Mouse (Mus musculus) stomach, postnatal 0 days (tissue): Measurements from ENCODE around the gene Cux1. TPM values are rescaled to one million over a fixed set of nuclear protein-coding genes. Genes with fewer than 3 reads are reported as not detected.
"Not testable (repeated sequence)": the region's sequence is repeated elsewhere in the genome, so short reads cannot be mapped to it uniquely, and the experiment has no call there.

Source experiments
- ATAC-seq: fragments of 200-750 bp; cut with Nextera tagmentation; 2 replicates; pipeline ENCODE4 v1.8.0; 2017; ENCODE audit not compliant: low FRiP score, low TSS enrichment
- DNase-seq: peaks from one replicate; pipeline ENCODE4 v3.0.0-alpha.2; 2016; ENCODE audit warnings: low spot score
- H3K27ac ChIP-seq: fragments of 300-500 bp; sonication (generic); replicated peaks from 2 replicates; pipeline ENCODE4 v1.5.1; 2014; ENCODE audit warnings: mild to moderate bottlenecking, control low read depth
- H3K27me3 ChIP-seq: fragments of 300-500 bp; sonication (generic); 2 replicates; pipeline ENCODE4 v1.6.1; 2014; ENCODE audit warnings: low read length; ENCODE audit not compliant: control insufficient read depth, insufficient read depth
- H3K36me3 ChIP-seq: fragments of 300-500 bp; sonication (generic); 2 replicates; pipeline ENCODE4 v1.6.1; 2014; ENCODE audit warnings: low read length, mixed read lengths; ENCODE audit not compliant: control insufficient read depth, insufficient read depth
- H3K4me1 ChIP-seq: fragments of 300-500 bp; sonication (generic); replicated peaks from 2 replicates; pipeline ENCODE4 v1.6.1; 2014; ENCODE audit warnings: antibody characterized with exemption; ENCODE audit not compliant: control insufficient read depth, insufficient read depth
- H3K4me2 ChIP-seq: fragments of 300-500 bp; sonication (generic); replicated peaks from 2 replicates; pipeline ENCODE4 v1.6.1; 2014; ENCODE audit warnings: low read depth, mild to moderate bottlenecking, control low read depth, moderate library complexity
- H3K4me3 ChIP-seq: fragments of 300-500 bp; sonication (generic); 2 replicates; pipeline ENCODE4 v1.5.1; 2014; ENCODE audit warnings: low read depth, low read length, control low read depth
- H3K9ac ChIP-seq: fragments of 300-500 bp; sonication (generic); 2 replicates; pipeline ENCODE4 v1.6.1; 2014; ENCODE audit warnings: mild to moderate bottlenecking, low read length, control low read depth, mixed read lengths
- H3K9me3 ChIP-seq: fragments of 300-500 bp; sonication (generic); 2 replicates; pipeline ENCODE4 v1.6.1; 2016; ENCODE audit warnings: low read length; ENCODE audit not compliant: control insufficient read depth
- CTCF ChIP-seq: IDR thresholded peaks from 2 replicates; pipeline ENCODE4 v1.5.1; 2016; ENCODE audit warnings: antibody characterized with exemption, low read depth, mild to moderate bottlenecking, moderate library complexity
- EP300 ChIP-seq: optimal IDR thresholded peaks from 2 replicates; pipeline ENCODE3; 2016; ENCODE audit warnings: antibody characterized with exemption
- WGBS: fragments of 180-500 bp; shearing (Covaris S2); extraction: QIAGEN DNeasy Blood & Tissue Kit; methylation state at CpG from one replicate; pipeline ENCODE4 v1.1.7; 2014; 5-methylcytosine and 5-hydroxymethylcytosine counted together
- polyA plus RNA-seq: library from polyadenylated mRNA; unstranded; fragments of >200 nt; fragmentation: Nextera tagmentation; extraction: Ambion mirVana; gene quantifications from 2 replicates; pipeline ENCODE4 v1.2.1, GENCODE M21; 2015

The Cux1 gene
- polyA plus RNA-seq, 1 experiment from 2014 or later: 33.7 TPM

GRCm38 (mm10) chr5:136217932-136218381, 349.3 kb downstream of the Cux1 start:
- H3K4me3 ChIP-seq: no peak overlapping the region
- no peaks in the 10 kb centered on the region for H3K27me3 ChIP-seq
- H3K27ac ChIP-seq: no peak overlapping the region
- no peak for TF ChIP-seq EP300
- TF ChIP-seq CTCF: no peak
- DNase-seq: no peak
- H3K4me2 ChIP-seq: no peak overlapping the region
- H3K9me3 ChIP-seq: no peaks in the 10 kb centered on the region
- 61% methylated on average over 4 of the region's 4 CpGs for WGBS
- no peaks in the 10 kb centered on the region for H3K4me1 ChIP-seq
- no peaks in the 10 kb centered on the region for H3K36me3 ChIP-seq
- no peak overlapping the region for H3K9ac ChIP-seq
- no peak for ATAC-seq

GRCm38 (mm10) chr5:136217004-136217665, 350.2 kb downstream of the Cux1 start:
- Histone ChIP-seq H3K27ac (no peak overlapping the region), H3K4me1 (no peaks in the 10 kb centered on the region), H3K9ac (no peak overlapping the region), H3K9me3 (no peaks in the 10 kb centered on the region), H3K4me2 (no peak overlapping the region), H3K27me3 (no peaks in the 10 kb centered on the region), H3K4me3 (no peak overlapping the region), H3K36me3 (no peaks in the 10 kb centered on the region)
- DNase-seq (no peak), ATAC-seq (no peak)
- TF ChIP-seq EP300: no peak
- no peak for TF ChIP-seq CTCF
- 74% methylated on average over 18 of the region's 18 CpGs for WGBS

- Histone ChIP-seq H3K9me3 (no peaks in the 10 kb centered on the region), H3K4me1 (no peaks in the 10 kb centered on the region), H3K4me2 (no peak overlapping the region), H3K27ac (no peak overlapping the region), H3K4me3 (no peak overlapping the region), H3K27me3 (no peaks in the 10 kb centered on the region), H3K36me3 (no peaks in the 10 kb centered on the region), H3K9ac (no peak overlapping the region)
- no peak for ATAC-seq
- 67% methylated on average over 5 of the region's 5 CpGs for WGBS
- DNase-seq: no peak
- TF ChIP-seq EP300 (no peak), CTCF (no peak)
These were observed 351.3 kb downstream of the Cux1 start for GRCm38 (mm10) chr5:136215958-136216357.

GRCm38 (mm10) chr5:136215211-136215610, 352.1 kb downstream of the Cux1 start:
- TF ChIP-seq CTCF (peak; percentile 45), EP300 (no peak)
- Histone ChIP-seq H3K27ac (no peak overlapping the region), H3K4me2 (no peak overlapping the region), H3K36me3 (no peaks in the 10 kb centered on the region), H3K9me3 (no peaks in the 10 kb centered on the region), H3K27me3 (no peaks in the 10 kb centered on the region), H3K4me1 (no peaks in the 10 kb centered on the region), H3K9ac (no peak overlapping the region), H3K4me3 (no peak overlapping the region)
- 90% methylated on average over 3 of the region's 3 CpGs for WGBS
- no peak for ATAC-seq
- DNase-seq: no peak

- Histone ChIP-seq H3K9ac (no peak overlapping the region), H3K4me3 (no peak overlapping the region), H3K9me3 (no peaks in the 10 kb centered on the region), H3K4me2 (no peak overlapping the region), H3K4me1 (no peaks in the 10 kb centered on the region), H3K27ac (no peak overlapping the region), H3K27me3 (no peaks in the 10 kb centered on the region), H3K36me3 (no peaks in the 10 kb centered on the region)
- 69% methylated on average over 5 of the region's 5 CpGs for WGBS
- TF ChIP-seq CTCF: no peak
- DNase-seq (no peak), ATAC-seq (no peak)
These were observed 353.6 kb downstream of the Cux1 start for GRCm38 (mm10) chr5:136213716-136214115.

- no peaks in the 10 kb centered on the region for H3K36me3 ChIP-seq
- no peak overlapping the region for H3K4me3 ChIP-seq
- 86% methylated on average over 11 of the region's 11 CpGs for WGBS
- DNase-seq (no peak), ATAC-seq (no peak)
- no peak overlapping the region for H3K27ac ChIP-seq
- H3K4me2 ChIP-seq: no peak overlapping the region
- no peaks in the 10 kb centered on the region for H3K9me3 ChIP-seq
- TF ChIP-seq EP300 (no peak), CTCF (no peak)
- H3K4me1 ChIP-seq: no peaks in the 10 kb centered on the region
- H3K9ac ChIP-seq: no peak overlapping the region
- no peaks in the 10 kb centered on the region for H3K27me3 ChIP-seq
These were observed 354.6 kb downstream of the Cux1 start for GRCm38 (mm10) chr5:136212716-136213115.

GRCm38 (mm10) chr5:136211341-136212102, 355.8 kb downstream of the Cux1 start:
- H3K9ac ChIP-seq, H3K4me1 ChIP-seq, H3K36me3 ChIP-seq, H3K27me3 ChIP-seq, ATAC-seq, H3K4me2 ChIP-seq, DNase-seq, H3K9me3 ChIP-seq, H3K4me3 ChIP-seq, H3K27ac ChIP-seq: not testable (repeated sequence)
- 93% methylated on average over 14 of the region's 14 CpGs for WGBS
